Mouse (Mus musculus): ENCODE data around the gene Mfap5. TPM values are rescaled to one million over a fixed set of nuclear protein-coding genes. Genes with fewer than 3 reads are reported as not detected.
A peak's percentile ranks its signal among the peaks of the same experiment; 100 is the strongest.
"Not testable (repeated sequence)": the region's sequence is repeated elsewhere in the genome, so short reads cannot be mapped to it uniquely, and the experiment has no call there.

Gene Mfap5
- total RNA-seq (2018; cell fraction: chromatin; rRNA removed) = 1 to 10 TPM in 1 of 26 experiments, not detected in 25; 1.6 TPM
- not detected for total RNA-seq (2018; cell fraction: cytosol; rRNA removed)
- total RNA-seq (2018; cell fraction: nucleus; rRNA removed) = not detected
- not detected in 3 replicates for polyA plus RNA-seq (2018)

- WGBS (ENCODE audit: missing documents) = 86% methylated on average over 3 of the region's 3 CpGs
- H3K36me3 ChIP-seq (ENCODE audit: inconsistent target) = no peaks in the 10 kb centered on the region
- H3K79me2 ChIP-seq (ENCODE audit: inconsistent target) = no peaks in the 10 kb centered on the region
- no peak within 1 kb of the TSS for H3K27ac ChIP-seq
- no peak within 1 kb of the TSS for H3K4me3 ChIP-seq (ENCODE audit: inconsistent target)
These were observed at the start of gene Mfap5 for GRCm38 (mm10) chr6:122505545-122505944. Gene Mfap5 (plus strand): TSS chr6:122505845.

GRCm38 (mm10) chr6:122458946-122459693 lies 46.5 kb upstream of the Mfap5 start:
- H3K79me2 ChIP-seq (ENCODE audit: inconsistent target) = no peaks in the 10 kb centered on the region
- WGBS (ENCODE audit: missing documents) = 89% methylated on average over 8 of the region's 8 CpGs
- H3K27ac ChIP-seq = no peak overlapping the region
- H3K4me3 ChIP-seq (ENCODE audit: inconsistent target) = no peak overlapping the region
- H3K36me3 ChIP-seq (ENCODE audit: inconsistent target) = no peaks in the 10 kb centered on the region

- Histone ChIP-seq H3K36me3 (ENCODE audit: inconsistent target) (no peaks in the 10 kb centered on the region), H3K27ac (no peak overlapping the region), H3K4me3 (ENCODE audit: inconsistent target) (no peak overlapping the region), H3K79me2 (ENCODE audit: inconsistent target) (no peaks in the 10 kb centered on the region)
- WGBS (ENCODE audit: missing documents) = 91% methylated on average over 3 of the region's 3 CpGs
These were observed 39.4 kb upstream of the Mfap5 start for GRCm38 (mm10) chr6:122466092-122466713.

- no peaks in the 10 kb centered on the region for H3K36me3 ChIP-seq (ENCODE audit: inconsistent target)
- 90% methylated on average over 15 of the region's 15 CpGs for WGBS (ENCODE audit: missing documents)
- no peaks in the 10 kb centered on the region for H3K79me2 ChIP-seq (ENCODE audit: inconsistent target)
- H3K4me3 ChIP-seq (ENCODE audit: inconsistent target) = no peak overlapping the region
- no peak overlapping the region for H3K27ac ChIP-seq
These were observed 36.5 kb upstream of the Mfap5 start for GRCm38 (mm10) chr6:122469030-122469640.

- no peak overlapping the region for H3K4me3 ChIP-seq (ENCODE audit: inconsistent target)
- no peak overlapping the region for H3K27ac ChIP-seq
- no peaks in the 10 kb centered on the region for H3K36me3 ChIP-seq (ENCODE audit: inconsistent target)
- H3K79me2 ChIP-seq (ENCODE audit: inconsistent target) = no peaks in the 10 kb centered on the region
- WGBS (ENCODE audit: missing documents) = 96% methylated on average over 2 of the region's 2 CpGs
These were observed 35.4 kb upstream of the Mfap5 start for GRCm38 (mm10) chr6:122470240-122470639.

- not testable (repeated sequence) for H3K36me3 ChIP-seq (ENCODE audit: inconsistent target); H3K27ac ChIP-seq; H3K4me3 ChIP-seq (ENCODE audit: inconsistent target); H3K79me2 ChIP-seq (ENCODE audit: inconsistent target)
- 82% methylated on average over 3 of the region's 3 CpGs for WGBS (ENCODE audit: missing documents)
These were observed 34.2 kb upstream of the Mfap5 start for GRCm38 (mm10) chr6:122471461-122471860.

- Histone ChIP-seq H3K36me3 (ENCODE audit: inconsistent target) (no peaks in the 10 kb centered on the region), H3K27ac (no peak overlapping the region), H3K79me2 (ENCODE audit: inconsistent target) (no peaks in the 10 kb centered on the region), H3K4me3 (ENCODE audit: inconsistent target) (no peak overlapping the region)
- WGBS (ENCODE audit: missing documents) = 90% methylated on average over 3 of the region's 3 CpGs
These were observed 27.6 kb upstream of the Mfap5 start for GRCm38 (mm10) chr6:122478062-122478461.

- no peaks in the 10 kb centered on the region for H3K36me3 ChIP-seq (ENCODE audit: inconsistent target)
- WGBS (ENCODE audit: missing documents) = 5% methylated on average over 57 of the region's 91 CpGs
- no peak overlapping the region for H3K27ac ChIP-seq
- H3K79me2 ChIP-seq (ENCODE audit: inconsistent target) = no peaks in the 10 kb centered on the region
- no peak overlapping the region for H3K4me3 ChIP-seq (ENCODE audit: inconsistent target)
These were observed 20.0 kb upstream of the Mfap5 start for GRCm38 (mm10) chr6:122485401-122486296.

GRCm38 (mm10) chr6:122486297-122487117 lies 19.1 kb upstream of the Mfap5 start:
- Histone ChIP-seq H3K4me3 (ENCODE audit: inconsistent target) (no peak overlapping the region), H3K36me3 (ENCODE audit: inconsistent target) (no peaks in the 10 kb centered on the region), H3K27ac (no peak overlapping the region), H3K79me2 (ENCODE audit: inconsistent target) (no peaks in the 10 kb centered on the region)
- WGBS (ENCODE audit: missing documents) = 3% methylated on average over 73 of the region's 111 CpGs

GRCm38 (mm10) chr6:122490929-122491512 lies 14.6 kb upstream of the Mfap5 start:
- H3K36me3 ChIP-seq (ENCODE audit: inconsistent target) = no peaks in the 10 kb centered on the region
- H3K27ac ChIP-seq = no peak overlapping the region
- WGBS (ENCODE audit: missing documents) = 31% methylated on average over 15 of the region's 15 CpGs
- peak overlapping the region; percentile 24; the same call in 1 of the 2 replicates for H3K4me3 ChIP-seq (ENCODE audit: inconsistent target)
- no peaks in the 10 kb centered on the region for H3K79me2 ChIP-seq (ENCODE audit: inconsistent target)

GRCm38 (mm10) chr6:122491557-122491956 lies 14.1 kb upstream of the Mfap5 start:
- H3K79me2 ChIP-seq (ENCODE audit: inconsistent target) = no peaks in the 10 kb centered on the region
- H3K27ac ChIP-seq = no peak overlapping the region
- peak overlapping the region; percentile 24; the same call in 1 of the 2 replicates for H3K4me3 ChIP-seq (ENCODE audit: inconsistent target)
- under 1% methylated on average over 16 of the region's 16 CpGs for WGBS (ENCODE audit: missing documents)
- no peaks in the 10 kb centered on the region for H3K36me3 ChIP-seq (ENCODE audit: inconsistent target)

- Histone ChIP-seq H3K79me2 (ENCODE audit: inconsistent target) (no peaks in the 10 kb centered on the region), H3K36me3 (ENCODE audit: inconsistent target) (no peaks in the 10 kb centered on the region), H3K27ac (no peak overlapping the region), H3K4me3 (ENCODE audit: inconsistent target) (no peak overlapping the region)
- 29% methylated on average over 6 of the region's 6 CpGs for WGBS (ENCODE audit: missing documents)
These were observed 13.2 kb upstream of the Mfap5 start for GRCm38 (mm10) chr6:122492479-122492878.

- WGBS (ENCODE audit: missing documents) = 23% methylated on average over 6 of the region's 6 CpGs
- no peaks in the 10 kb centered on the region for H3K79me2 ChIP-seq (ENCODE audit: inconsistent target)
- H3K4me3 ChIP-seq (ENCODE audit: inconsistent target) = no peak overlapping the region
- no peaks in the 10 kb centered on the region for H3K36me3 ChIP-seq (ENCODE audit: inconsistent target)
- H3K27ac ChIP-seq = no peak overlapping the region
These were observed 11.7 kb upstream of the Mfap5 start for GRCm38 (mm10) chr6:122493799-122494472.

Data from macrophage (primary cell).